Mouse (Mus musculus) heart, postnatal 25 days (tissue): ENCODE data around the gene Rpap3. TPM values are rescaled to one million over a fixed set of nuclear protein-coding genes. Genes with fewer than 3 reads are reported as not detected.
"Not testable (repeated sequence)": the region's sequence is repeated elsewhere in the genome, so short reads cannot be mapped to it uniquely, and the experiment has no call there.

Experiments used
- DNase-seq: peaks from one replicate; pipeline ENCODE4 v3.0.0; 2022; ENCODE audit warnings: low spot score
- intact Hi-C: fragments of 180-260 bp; cut with DNase I; formaldehyde crosslinking; loops from one replicate; pipeline ENCODE4 v1.15.1; 2025
- total RNA-seq, 2 experiments: library from RNA; stranded (reverse); gene quantifications; 2 replicates each; pipeline ENCODE4 v1.2.3; 2021

Gene Rpap3
- total RNA-seq, 2 experiments from 2014 or later: 12.8 to 14.3 TPM

- no peak for DNase-seq
- intact Hi-C loops: loop anchor here (5.0 kb wide), 1 partner anchor 237 kb away; no protein-coding TSS in a partner anchor
Observed at GRCm38 (mm10) chr15:97715083-97715482, 9.5 kb upstream of the Rpap3 start.

GRCm38 (mm10) chr15:97712546-97712945, 6.9 kb upstream of the Rpap3 start:
- intact Hi-C loops: no loop called here
- no peak for DNase-seq

- intact Hi-C loops: no loop called here
- DNase-seq: no peak
Observed at GRCm38 (mm10) chr15:97710906-97711305, 5.3 kb upstream of the Rpap3 start.

GRCm38 (mm10) chr15:97696616-97697015, 9.0 kb downstream of the Rpap3 start:
- intact Hi-C loops: no loop called here

GRCm38 (mm10) chr15:97693411-97693810, 12.2 kb downstream of the Rpap3 start:
- no peak for DNase-seq
- intact Hi-C loops: no loop called here

More at GRCm38 (mm10) chr15:97696616-97697015, 9.0 kb downstream of the Rpap3 start:
- no peak for DNase-seq

GRCm38 (mm10) chr15:97684118-97684517, 21.5 kb downstream of the Rpap3 start:
- intact Hi-C loops: no loop called here
- no peak for DNase-seq

GRCm38 (mm10) chr15:97682053-97682452, 23.6 kb downstream of the Rpap3 start:
- DNase-seq: no peak
- intact Hi-C loops: no loop called here

- intact Hi-C loops: no loop called here
- no peak for DNase-seq
Observed at GRCm38 (mm10) chr15:97679991-97680681, 25.5 kb downstream of the Rpap3 start.

- intact Hi-C loops: no loop called here
- DNase-seq: no peak
Observed at GRCm38 (mm10) chr15:97677341-97677740, 28.3 kb downstream of the Rpap3 start.

GRCm38 (mm10) chr15:97675927-97676326, 29.7 kb downstream of the Rpap3 start:
- intact Hi-C loops: no loop called here
- no peak for DNase-seq

- intact Hi-C loops: no loop called here
- DNase-seq: no peak
Observed at GRCm38 (mm10) chr15:97674423-97674822, 31.2 kb downstream of the Rpap3 start.

GRCm38 (mm10) chr15:97673256-97674000, 32.2 kb downstream of the Rpap3 start:
- intact Hi-C loops: no loop called here
- DNase-seq: no peak

- DNase-seq: no peak
- intact Hi-C loops: no loop called here
Observed at GRCm38 (mm10) chr15:97672211-97672765, 33.3 kb downstream of the Rpap3 start.

GRCm38 (mm10) chr15:97670554-97670953, 35.1 kb downstream of the Rpap3 start:
- DNase-seq: no peak
- intact Hi-C loops: no loop called here

GRCm38 (mm10) chr15:97668158-97668877, 37.3 kb downstream of the Rpap3 start:
- intact Hi-C loops: loop anchor here (5.0 kb wide), 3 partner anchors 114 to 284 kb away; no protein-coding TSS in a partner anchor

GRCm38 (mm10) chr15:97667437-97667836, 38.2 kb downstream of the Rpap3 start:
- DNase-seq: no peak
- intact Hi-C loops: loop anchor here (5.0 kb wide), 3 partner anchors 115 to 285 kb away; no protein-coding TSS in a partner anchor

More at GRCm38 (mm10) chr15:97668158-97668877, 37.3 kb downstream of the Rpap3 start:
- DNase-seq: not testable (repeated sequence)

- intact Hi-C loops: loop anchor here (5.0 kb wide), 3 partner anchors 116 to 286 kb away; no protein-coding TSS in a partner anchor
- DNase-seq: no peak
Observed at GRCm38 (mm10) chr15:97666457-97666770, 39.2 kb downstream of the Rpap3 start.

- DNase-seq: no peak
- intact Hi-C loops: loop anchor here (5.0 kb wide), 3 partner anchors 116 to 286 kb away; no protein-coding TSS in a partner anchor
Observed at GRCm38 (mm10) chr15:97665770-97666456, 39.7 kb downstream of the Rpap3 start.

GRCm38 (mm10) chr15:97664981-97665668, 40.5 kb downstream of the Rpap3 start:
- intact Hi-C loops: loop anchor here (1.0 to 5.0 kb wide), 6 partner anchors 73 to 468 kb away; no protein-coding TSS in a partner anchor
- DNase-seq: no peak
